Mouse (Mus musculus) heart, adult 11 months (tissue): ENCODE measurements at regions not wholly inside any gene's neighbourhood (a gene's known extent, or its start where the extent isn't known, plus 50 kb on each side); places are given as distances from the start of the nearest gene placed in this dataset.

Experiments
- DNase-seq: peaks from one replicate; pipeline ENCODE4 v3.0.0; 2022

- DNase-seq = peak; percentile 43
Measured at GRCm38 (mm10) chr1:43305349-43306278, 108.8 kb upstream of the Fhl2 start.

DNA sequence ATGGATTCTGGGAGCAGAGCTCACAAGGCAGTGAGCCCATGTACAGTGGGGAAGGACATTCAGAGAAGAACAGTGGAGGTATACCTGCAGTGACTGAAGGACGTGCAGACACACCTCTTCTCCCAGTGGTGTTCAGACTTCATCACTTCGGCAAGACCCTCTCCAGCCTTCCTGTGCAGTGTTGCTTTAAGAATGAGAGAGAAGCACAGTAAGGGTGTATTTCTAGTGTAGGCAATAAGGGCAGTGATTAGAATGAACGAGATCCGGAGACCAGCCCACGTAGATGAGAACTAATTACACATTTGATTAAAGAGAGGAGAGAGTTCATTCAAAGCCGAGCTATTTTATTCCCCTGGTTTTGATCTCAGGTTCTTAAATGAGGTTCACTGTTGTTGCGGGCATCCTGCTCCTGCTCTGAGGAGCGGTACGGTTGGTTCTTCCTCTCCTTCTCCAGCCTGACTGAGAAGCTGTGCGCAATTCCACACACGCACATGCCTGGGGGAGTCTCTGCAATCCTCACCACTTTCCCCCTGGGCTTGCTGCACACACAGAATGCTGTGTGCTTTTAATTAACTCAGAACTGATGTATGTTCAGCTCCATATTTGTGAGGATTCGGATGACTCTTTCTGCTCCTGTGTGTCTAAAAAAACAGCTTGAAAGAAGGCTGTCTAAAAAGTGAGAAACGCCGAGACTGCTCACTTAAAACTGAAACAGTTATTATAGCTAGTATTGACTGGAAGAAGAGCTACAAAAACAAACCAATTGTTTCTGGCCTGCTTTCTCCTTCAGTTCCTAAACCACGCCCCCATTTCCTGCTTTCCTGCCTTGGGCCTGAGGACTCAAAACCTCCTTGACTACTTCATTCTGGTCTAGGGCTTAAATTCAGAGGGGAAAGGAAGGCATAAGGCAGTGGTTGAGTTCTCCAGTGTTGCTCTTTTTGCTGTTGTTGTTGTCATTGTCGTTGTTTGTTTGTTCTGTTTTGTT is 114.2 kb upstream of the Fhl2 start:
- DNase-seq = peak; percentile 94

GRCm38 (mm10) chr1:43316331-43316730 is 119.5 kb upstream of the Fhl2 start:
- DNase-seq = peak; percentile 93

GRCm38 (mm10) chr1:43317076-43317871 is 120.5 kb upstream of the Fhl2 start:
- DNase-seq = peak; percentile 63

- peak; percentile 58 for DNase-seq
Measured at GRCm38 (mm10) chr1:43333488-43333887, 110.9 kb upstream of the Nck2 start.

- peak; percentile 99 for DNase-seq
Measured at GRCm38 (mm10) chr1:43337168-43337784, 107.1 kb upstream of the Nck2 start.

DNA sequence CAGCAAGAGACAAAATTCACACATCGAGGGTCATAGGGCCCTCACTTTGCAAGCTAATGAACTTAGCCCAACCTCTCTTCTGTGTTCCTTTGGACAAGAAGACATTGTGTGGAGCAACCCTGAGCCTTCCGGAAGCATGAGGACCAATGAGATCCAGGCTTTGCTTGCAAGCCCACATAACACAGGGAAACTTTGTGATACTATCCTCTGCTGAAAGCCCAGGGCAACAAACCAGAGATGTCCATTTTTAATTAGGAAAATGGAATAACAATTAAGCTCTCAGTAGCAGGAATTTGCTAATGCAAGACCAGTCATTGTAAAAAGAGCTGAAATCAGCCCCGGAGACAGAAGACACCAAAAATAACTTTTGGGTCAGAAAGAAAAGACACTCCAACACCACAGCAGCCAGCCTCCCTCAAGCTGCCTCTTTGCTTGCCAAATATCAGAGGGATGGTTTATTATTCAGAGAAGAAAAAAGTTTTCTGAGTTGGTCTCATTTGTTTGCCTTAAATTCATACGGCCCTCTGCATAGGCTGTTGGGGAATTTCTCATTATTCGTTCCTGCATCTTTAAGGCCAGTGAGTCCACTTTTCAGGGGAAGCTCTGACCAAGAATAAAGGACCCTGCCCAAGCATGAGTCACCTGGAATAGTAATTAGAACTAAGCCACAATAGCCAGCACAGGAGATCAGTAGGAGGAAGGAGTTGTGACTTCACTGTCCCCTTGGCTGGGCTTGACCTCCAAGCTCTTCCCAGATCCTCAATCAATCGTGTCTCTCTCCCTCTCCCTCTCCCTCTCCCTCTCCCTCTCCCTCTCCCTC is 106.1 kb upstream of the Nck2 start:
- peak; percentile 97 for DNase-seq

DNA sequence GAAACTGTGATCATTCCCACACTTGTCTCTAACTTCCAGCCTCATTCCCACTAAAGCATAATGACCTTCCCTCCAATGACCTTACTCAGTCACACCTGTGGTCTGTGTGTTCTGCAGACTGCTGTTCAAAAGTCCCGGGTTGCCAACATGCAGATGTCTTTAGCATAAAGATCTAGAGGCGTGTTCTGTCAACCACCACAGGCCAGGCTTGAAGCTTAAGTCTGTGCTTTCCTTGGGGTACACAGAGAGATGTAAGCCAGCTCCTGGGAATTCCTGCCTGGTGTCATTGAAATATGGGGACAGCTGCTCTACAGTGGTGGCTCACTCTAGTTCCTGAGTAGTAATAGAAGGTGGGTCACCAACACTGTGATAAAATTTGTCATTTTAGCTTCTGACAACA is 101.5 kb upstream of the Nck2 start:
- DNase-seq = peak; percentile 86

DNA sequence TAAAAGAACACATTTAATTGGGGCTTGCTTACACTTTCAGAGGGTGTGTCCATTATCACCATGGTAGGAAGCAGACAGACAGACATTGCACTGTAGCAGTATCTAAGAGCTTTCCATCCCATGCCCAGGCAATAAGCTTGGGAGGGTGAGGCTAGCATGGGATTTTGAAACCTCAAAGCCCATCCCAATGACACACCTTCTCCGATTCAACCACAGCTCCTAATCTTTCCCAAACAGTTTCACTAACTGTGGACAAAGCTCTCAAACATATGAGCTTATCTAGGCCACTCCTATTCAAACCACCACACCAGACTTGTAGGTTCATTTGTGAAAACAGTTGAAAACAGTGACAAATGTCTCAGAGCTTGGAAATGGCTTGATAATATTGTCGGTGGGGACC is 101.0 kb upstream of the Nck2 start:
- no peak for DNase-seq

DNA sequence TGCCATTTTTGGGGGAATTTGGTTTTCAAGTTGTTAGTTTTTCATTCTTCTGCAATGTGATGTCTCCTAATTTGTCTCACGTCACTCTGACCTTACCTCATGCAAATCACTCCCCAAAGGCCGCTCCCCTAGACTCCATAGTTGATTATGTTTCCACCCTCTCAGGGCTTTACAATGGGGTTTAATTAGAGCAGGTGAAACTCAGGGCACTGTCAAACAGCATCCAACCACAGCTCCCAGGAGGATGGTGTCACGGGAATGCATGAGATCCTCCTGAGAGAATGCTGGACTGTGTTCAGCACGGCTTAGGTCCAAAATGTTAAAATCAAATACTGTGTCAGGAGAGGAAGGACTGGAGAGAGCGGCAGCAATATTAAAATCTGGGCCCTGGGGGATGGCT is 100.4 kb upstream of the Nck2 start:
- no peak for DNase-seq

DNA sequence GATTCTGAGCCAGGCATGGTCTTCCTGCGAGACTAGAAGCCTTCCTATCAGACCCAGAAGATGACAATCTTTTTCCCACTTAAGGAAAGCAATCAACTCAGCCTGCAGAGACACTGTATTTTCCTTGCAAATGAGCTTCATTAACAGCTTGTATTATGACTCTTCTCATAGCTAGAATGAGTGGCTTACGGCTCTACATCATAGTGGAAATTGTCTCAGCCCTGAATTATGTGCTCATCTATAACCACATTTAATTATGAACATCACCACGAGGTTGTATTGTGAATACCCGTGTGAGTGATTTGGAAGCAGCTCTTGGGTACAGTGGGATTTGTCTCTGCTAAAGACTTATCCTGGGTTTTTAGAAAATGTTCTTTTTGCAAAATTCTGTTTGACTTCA is 97.2 kb upstream of the Nck2 start:
- no peak for DNase-seq

GRCm38 (mm10) chr1:43349966-43350365 is 94.4 kb upstream of the Nck2 start:
- DNase-seq = no peak

GRCm38 (mm10) chr1:43358191-43358590 is 86.2 kb upstream of the Nck2 start:
- DNase-seq = peak; percentile 86

DNA sequence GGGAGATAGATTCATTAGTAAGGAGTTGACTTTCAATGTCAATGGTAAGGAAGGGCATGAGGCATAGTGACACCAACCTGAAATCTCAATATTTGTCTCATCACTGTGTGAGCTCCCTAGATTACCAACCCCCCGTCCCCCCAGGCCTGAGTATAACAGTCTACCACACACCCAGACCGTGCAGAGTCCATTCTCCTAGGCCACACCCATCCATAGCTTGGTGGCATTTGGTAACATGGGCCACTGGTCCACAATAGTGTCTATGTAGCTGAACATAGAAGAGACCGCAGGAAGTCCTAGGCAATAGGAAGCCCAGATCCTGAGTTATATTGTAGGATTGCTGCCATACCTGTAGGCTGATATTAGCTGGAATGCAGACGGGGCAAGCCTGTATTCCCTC is 84.7 kb upstream of the Nck2 start:
- peak; percentile 45 for DNase-seq

- DNase-seq = no peak
Measured at GRCm38 (mm10) chr1:43360291-43360690, 84.1 kb upstream of the Nck2 start.

GRCm38 (mm10) chr1:43360741-43361140 is 83.6 kb upstream of the Nck2 start:
- no peak for DNase-seq

DNA sequence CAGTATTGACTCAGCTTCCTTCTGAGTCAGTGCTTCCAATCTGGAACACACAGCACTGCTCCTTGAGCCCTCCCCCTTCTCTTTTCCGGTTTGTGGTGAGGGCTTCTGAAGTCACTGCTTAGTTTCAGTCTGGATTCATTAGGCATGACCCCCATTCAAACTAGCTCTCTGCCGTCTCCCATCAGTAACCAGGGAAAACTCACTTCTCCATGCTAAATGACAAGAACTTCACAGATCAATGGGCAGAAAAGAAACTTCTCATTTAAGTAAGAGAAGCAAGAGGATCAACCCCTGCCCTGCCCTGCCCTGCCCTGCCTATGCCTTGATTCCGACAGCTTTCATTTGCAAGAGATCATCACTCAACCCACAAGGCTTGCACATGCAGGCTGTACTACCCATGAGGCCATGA is 82.9 kb upstream of the Nck2 start:
- no peak for DNase-seq

GRCm38 (mm10) chr1:43362136-43362535 is 82.2 kb upstream of the Nck2 start:
- no peak for DNase-seq

GRCm38 (mm10) chr1:43363178-43363577 is 81.2 kb upstream of the Nck2 start:
- peak; percentile 89 for DNase-seq

GRCm38 (mm10) chr1:43366433-43366832 is 77.9 kb upstream of the Nck2 start:
- DNase-seq = no peak
